Mouse (Mus musculus): ENCODE results near the gene Irf8.
"Not testable (repeated sequence)": the region's sequence is repeated elsewhere in the genome, so short reads cannot be mapped to it uniquely, and the experiment has no call there.

The Irf8 gene

DNA sequence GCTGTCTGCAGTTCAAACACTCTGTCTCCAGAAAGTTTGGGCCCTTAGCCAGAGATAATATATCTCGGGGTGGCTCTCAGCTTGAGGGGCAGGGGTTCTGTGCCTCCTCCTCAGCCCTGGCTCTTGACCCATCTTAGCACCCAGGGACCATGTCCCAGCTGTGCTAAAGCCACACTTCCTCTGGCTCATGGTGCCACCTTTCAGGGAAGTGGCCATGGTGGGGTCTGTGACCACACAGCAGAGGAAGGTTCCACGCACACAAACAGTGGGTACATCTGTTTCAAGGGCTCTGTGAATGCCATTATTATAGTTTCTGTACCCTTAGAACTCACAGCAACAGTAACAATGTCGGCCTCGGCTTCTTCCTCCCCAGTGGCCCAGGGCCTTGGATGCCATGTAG lies 47.6 kb downstream of the Irf8 start:
- in situ Hi-C loops (cut with MboI; ENCODE audit: unreplicated experiment in 2 of 2) = no loop called here

- in situ Hi-C loops (cut with MboI; ENCODE audit: unreplicated experiment in 2 of 2) = no loop called here
Observed at GRCm38 (mm10) chr8:120786753-120787152, 50.6 kb downstream of the Irf8 start.

- in situ Hi-C loops (cut with MboI; ENCODE audit: unreplicated experiment in 2 of 2) = no loop called here
Observed at GRCm38 (mm10) chr8:120787631-120788030, 51.5 kb downstream of the Irf8 start.

GRCm38 (mm10) chr8:120792710-120793109 lies 56.6 kb downstream of the Irf8 start:
- in situ Hi-C loops (cut with MboI; ENCODE audit: unreplicated experiment in 2 of 2) = loop anchor here (5.0 kb wide), 2 partner anchors 40 to 55 kb away; partner anchors contain the start of gene Irf8 (in 1 of the 2)

DNA sequence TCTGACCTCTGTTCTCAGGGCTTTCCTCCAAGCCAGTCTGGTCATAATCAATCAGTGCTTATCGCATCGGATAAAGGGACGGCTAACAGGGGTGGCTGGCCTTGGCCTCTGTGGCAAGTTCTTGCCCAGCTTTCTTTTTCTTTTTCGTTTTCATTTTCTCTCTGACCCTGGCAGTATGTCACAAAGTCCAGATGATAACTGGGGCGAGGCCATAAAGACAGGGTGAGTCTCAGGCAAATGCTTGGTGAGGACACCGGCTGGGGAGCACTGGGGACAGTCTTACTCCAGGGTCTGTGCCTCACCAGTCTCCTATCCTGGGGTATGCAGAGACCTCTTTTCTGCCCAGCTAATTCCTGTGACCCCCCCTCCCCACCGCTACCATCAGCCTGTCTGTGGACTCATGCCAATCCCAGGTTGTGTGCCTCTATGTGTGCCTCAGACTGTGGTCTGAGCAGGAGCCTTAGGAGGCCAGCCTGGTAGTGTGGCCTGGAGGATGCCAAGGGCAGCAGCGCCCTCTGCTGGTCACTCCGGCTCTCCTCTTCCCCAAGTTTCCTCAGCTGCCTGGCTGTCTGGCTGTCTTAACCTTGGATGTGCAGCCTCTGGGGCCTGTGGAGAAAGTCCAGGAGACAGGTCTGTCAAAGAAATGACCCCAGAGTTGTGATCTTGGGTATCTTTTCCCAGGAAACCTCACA lies 59.9 kb downstream of the Irf8 start:
- in situ Hi-C loops (cut with MboI; ENCODE audit: unreplicated experiment in 2 of 2) = loop anchor here (5.0 kb wide), 2 partner anchors 64 to 114 kb away; no protein-coding TSS in a partner anchor

GRCm38 (mm10) chr8:120797019-120797727 lies 61.0 kb downstream of the Irf8 start:
- in situ Hi-C loops (cut with MboI; ENCODE audit: unreplicated experiment in 2 of 2) = loop anchor here (5.0 kb wide), 2 partner anchors 65 to 115 kb away; no protein-coding TSS in a partner anchor

GRCm38 (mm10) chr8:120800308-120800865 lies 64.2 kb downstream of the Irf8 start:
- in situ Hi-C loops (cut with MboI; ENCODE audit: unreplicated experiment in 2 of 2) = no loop called here

GRCm38 (mm10) chr8:120803661-120804375 lies 67.7 kb downstream of the Irf8 start:
- in situ Hi-C loops (cut with MboI; ENCODE audit: unreplicated experiment in 2 of 2) = not testable (repeated sequence)

DNA sequence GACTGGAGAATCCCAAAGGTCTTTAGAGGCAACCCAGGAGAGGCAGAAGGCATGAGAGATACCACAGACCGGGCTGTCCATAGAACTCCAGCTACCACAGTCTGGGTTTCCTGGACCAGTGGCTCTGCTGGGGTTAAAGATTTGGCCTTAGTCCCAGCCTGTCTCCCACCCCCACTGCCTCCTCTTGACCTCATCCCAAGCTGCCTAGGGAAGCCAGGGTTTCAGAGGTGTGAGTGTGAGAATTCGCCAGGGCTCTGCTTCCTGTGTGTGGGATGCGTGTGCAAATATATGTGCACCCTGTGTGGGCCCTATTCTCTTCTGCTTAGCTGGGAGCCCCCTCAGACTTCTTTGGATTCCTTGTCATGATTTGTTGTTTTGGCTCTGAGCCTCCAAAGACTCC lies 68.6 kb downstream of the Irf8 start:
- in situ Hi-C loops (cut with MboI; ENCODE audit: unreplicated experiment in 2 of 2) = no loop called here
